Mouse (Mus musculus) midbrain, embryonic 15.5 days (tissue): Measurements from ENCODE around the gene Katnal1. TPM values are rescaled to one million over a fixed set of nuclear protein-coding genes. Genes with fewer than 3 reads are reported as not detected.

Source experiments
- ATAC-seq: fragments of 200-750 bp; cut with Nextera tagmentation; replicated peaks from 2 replicates; pipeline ENCODE4 v1.8.0; 2017; ENCODE audit warnings: moderate TSS enrichment
- H3K27ac ChIP-seq: fragments of 300-500 bp; sonication (generic); 2 replicates; pipeline ENCODE4 v1.5.1; 2015; ENCODE audit warnings: mild to moderate bottlenecking, inconsistent platforms
- H3K27me3 ChIP-seq: fragments of 300-500 bp; sonication (generic); replicated peaks from 2 replicates; pipeline ENCODE4 v1.6.1; 2015; ENCODE audit warnings: inconsistent platforms
- H3K36me3 ChIP-seq: fragments of 300-500 bp; sonication (generic); replicated peaks from 2 replicates; pipeline ENCODE4 v1.6.1; 2015; ENCODE audit warnings: inconsistent platforms
- H3K4me1 ChIP-seq: fragments of 300-500 bp; sonication (generic); 2 replicates; pipeline ENCODE4 v1.6.1; 2015; ENCODE audit warnings: inconsistent platforms
- H3K4me2 ChIP-seq: fragments of 300-500 bp; sonication (generic); 2 replicates; pipeline ENCODE4 v1.6.1; 2015; ENCODE audit warnings: inconsistent platforms, mild to moderate bottlenecking, moderate library complexity
- H3K4me3 ChIP-seq: fragments of 300-500 bp; sonication (generic); 2 replicates; pipeline ENCODE4 v1.5.1; 2015; ENCODE audit warnings: mild to moderate bottlenecking, inconsistent platforms
- H3K9ac ChIP-seq: fragments of 300-500 bp; sonication (generic); 2 replicates; pipeline ENCODE4 v1.6.1; 2015; ENCODE audit warnings: mild to moderate bottlenecking, inconsistent platforms
- H3K9me3 ChIP-seq: fragments of 300-500 bp; sonication (generic); 2 replicates; pipeline ENCODE4 v1.6.1; 2016; ENCODE audit warnings: inconsistent platforms
- WGBS: fragments of 180-500 bp; shearing (Covaris S2); methylation state at CpG from one replicate; pipeline ENCODE4 v1.1.7; 2015; ENCODE audit warnings: mixed read lengths; 5-methylcytosine and 5-hydroxymethylcytosine counted together
- polyA plus RNA-seq: library from polyadenylated mRNA; unstranded; fragments of >200 nt; fragmentation: Nextera tagmentation; extraction: Ambion mirVana; gene quantifications from 2 replicates; pipeline ENCODE4 v1.2.1, GENCODE M21; 2015

Gene Katnal1
- polyA plus RNA-seq = 33.4 and 42.7 TPM in 2 replicates

GRCm38 (mm10) chr5:148929116-148929449 is at the start of gene Katnal1:
Gene Katnal1, minus strand, starts transcription at chr5:148929320.
- Histone ChIP-seq H3K4me3 (peak within 1 kb of the TSS; percentile 68), H3K4me1 (peaks cover 18% of the 10 kb centered on the region), H3K4me2 (peak within 1 kb of the TSS; percentile 65), H3K27me3 (no peaks in the 10 kb centered on the region), H3K9me3 (no peaks in the 10 kb centered on the region), H3K27ac (peak within 1 kb of the TSS; percentile 97), H3K36me3 (0 out of 2 replicates have a peak, but pooled peaks cover 8% of the 10 kb centered on the region), H3K9ac (peak within 1 kb of the TSS; percentile 72)
- WGBS = 1% methylated on average over 16 of the region's 16 CpGs
- no peak; the same call in 1 of the 2 replicates for ATAC-seq

- H3K27me3 ChIP-seq = no peaks in the 10 kb centered on the region
- no peak overlapping the region for H3K9ac ChIP-seq
- no peak overlapping the region for H3K4me2 ChIP-seq
- WGBS = 65% methylated on average over 18 of the region's 18 CpGs
- peaks cover 3% of the 10 kb centered on the region; the same call in 1 of the 2 replicates for H3K4me1 ChIP-seq
- no peaks in the 10 kb centered on the region for H3K9me3 ChIP-seq
- H3K27ac ChIP-seq = no peak overlapping the region
- no peaks in the 10 kb centered on the region for H3K36me3 ChIP-seq
- no peak overlapping the region for H3K4me3 ChIP-seq
- no peak for ATAC-seq
Measured at GRCm38 (mm10) chr5:148978458-148979165, 49.5 kb upstream of the Katnal1 start.

- no peaks in the 10 kb centered on the region for H3K36me3 ChIP-seq
- no peak overlapping the region for H3K9ac ChIP-seq
- no peak for ATAC-seq
- no peak overlapping the region for H3K4me3 ChIP-seq
- no peaks in the 10 kb centered on the region for H3K9me3 ChIP-seq
- H3K27me3 ChIP-seq = no peaks in the 10 kb centered on the region
- H3K4me1 ChIP-seq = peaks cover 8% of the 10 kb centered on the region
- no peak overlapping the region for H3K4me2 ChIP-seq
- WGBS = 26% methylated on average over 14 of the region's 14 CpGs
- H3K27ac ChIP-seq = peak overlapping the region; percentile 35; the same call in 1 of the 2 replicates
Measured at GRCm38 (mm10) chr5:148977698-148978457, 48.8 kb upstream of the Katnal1 start.

- Histone ChIP-seq H3K36me3 (no peaks in the 10 kb centered on the region), H3K27me3 (no peaks in the 10 kb centered on the region), H3K4me1 (peaks cover 9% of the 10 kb centered on the region), H3K9ac (no peak overlapping the region), H3K27ac (no peak overlapping the region), H3K9me3 (no peaks in the 10 kb centered on the region), H3K4me2 (no peak overlapping the region), H3K4me3 (no peak overlapping the region)
- 92% methylated on average over 8 of the region's 8 CpGs for WGBS
- ATAC-seq = no peak
Measured at GRCm38 (mm10) chr5:148976876-148977275, 47.8 kb upstream of the Katnal1 start.

- no peak overlapping the region for H3K9ac ChIP-seq
- peaks cover 9% of the 10 kb centered on the region for H3K4me1 ChIP-seq
- no peaks in the 10 kb centered on the region; the same call in 1 of the 2 replicates for H3K27me3 ChIP-seq
- ATAC-seq = no peak
- no peaks in the 10 kb centered on the region for H3K9me3 ChIP-seq
- no peaks in the 10 kb centered on the region for H3K36me3 ChIP-seq
- no peak overlapping the region for H3K4me3 ChIP-seq
- H3K27ac ChIP-seq = no peak overlapping the region
- H3K4me2 ChIP-seq = no peak overlapping the region
- WGBS = 92% methylated on average over 12 of the region's 12 CpGs
Measured at GRCm38 (mm10) chr5:148975035-148975434, 45.9 kb upstream of the Katnal1 start.

GRCm38 (mm10) chr5:148973019-148973668 is 44.0 kb upstream of the Katnal1 start:
- no peak overlapping the region for H3K4me2 ChIP-seq
- no peak overlapping the region for H3K27ac ChIP-seq
- no peaks in the 10 kb centered on the region; the same call in 1 of the 2 replicates for H3K27me3 ChIP-seq
- H3K9me3 ChIP-seq = no peaks in the 10 kb centered on the region
- peaks cover 6% of the 10 kb centered on the region for H3K4me1 ChIP-seq
- 6% methylated on average over 6 of the region's 6 CpGs for WGBS
- ATAC-seq = peak; percentile 35; the same call in 1 of the 2 replicates
- H3K4me3 ChIP-seq = no peak overlapping the region
- H3K36me3 ChIP-seq = no peaks in the 10 kb centered on the region
- H3K9ac ChIP-seq = no peak overlapping the region

GRCm38 (mm10) chr5:148972167-148972566 is 43.0 kb upstream of the Katnal1 start:
- Histone ChIP-seq H3K4me1 (peaks cover 6% of the 10 kb centered on the region), H3K4me2 (no peak overlapping the region), H3K4me3 (no peak overlapping the region), H3K9me3 (no peaks in the 10 kb centered on the region), H3K36me3 (no peaks in the 10 kb centered on the region), H3K27me3 (no peaks in the 10 kb centered on the region; the same call in 1 of the 2 replicates), H3K27ac (no peak overlapping the region), H3K9ac (no peak overlapping the region)
- no peak for ATAC-seq
- 89% methylated on average over 8 of the region's 8 CpGs for WGBS

- Histone ChIP-seq H3K4me1 (peaks cover 24% of the 10 kb centered on the region), H3K9ac (no peak overlapping the region), H3K27me3 (no peaks in the 10 kb centered on the region; the same call in 1 of the 2 replicates), H3K27ac (no peak overlapping the region), H3K36me3 (no peaks in the 10 kb centered on the region), H3K4me2 (no peak overlapping the region), H3K4me3 (no peak overlapping the region), H3K9me3 (no peaks in the 10 kb centered on the region)
- 70% methylated on average over 9 of the region's 9 CpGs for WGBS
- ATAC-seq = no peak
Measured at GRCm38 (mm10) chr5:148969648-148970047, 40.5 kb upstream of the Katnal1 start.

GRCm38 (mm10) chr5:148968958-148969576 is 39.9 kb upstream of the Katnal1 start:
- H3K36me3 ChIP-seq = no peaks in the 10 kb centered on the region
- no peaks in the 10 kb centered on the region; the same call in 1 of the 2 replicates for H3K27me3 ChIP-seq
- H3K27ac ChIP-seq = no peak overlapping the region
- no peak overlapping the region for H3K4me2 ChIP-seq
- H3K4me1 ChIP-seq = peaks cover 24% of the 10 kb centered on the region
- 80% methylated on average over 7 of the region's 7 CpGs for WGBS
- no peaks in the 10 kb centered on the region for H3K9me3 ChIP-seq
- no peak overlapping the region for H3K4me3 ChIP-seq
- no peak for ATAC-seq
- H3K9ac ChIP-seq = no peak overlapping the region

GRCm38 (mm10) chr5:148968179-148968578 is 39.1 kb upstream of the Katnal1 start:
- Histone ChIP-seq H3K4me1 (peaks cover 22% of the 10 kb centered on the region), H3K36me3 (no peaks in the 10 kb centered on the region), H3K27ac (no peak overlapping the region), H3K4me2 (no peak overlapping the region), H3K27me3 (no peaks in the 10 kb centered on the region; the same call in 1 of the 2 replicates), H3K4me3 (no peak overlapping the region), H3K9ac (no peak overlapping the region), H3K9me3 (no peaks in the 10 kb centered on the region)
- WGBS = 75% methylated on average over 5 of the region's 5 CpGs
- no peak for ATAC-seq

GRCm38 (mm10) chr5:148966395-148966794 is 37.3 kb upstream of the Katnal1 start:
- H3K4me1 ChIP-seq = peaks cover 18% of the 10 kb centered on the region
- WGBS = 56% methylated on average over 6 of the region's 6 CpGs
- ATAC-seq = no peak
- H3K27ac ChIP-seq = peak overlapping the region; percentile 59
- H3K9me3 ChIP-seq = no peaks in the 10 kb centered on the region
- no peaks in the 10 kb centered on the region for H3K36me3 ChIP-seq
- no peak overlapping the region for H3K4me2 ChIP-seq
- H3K4me3 ChIP-seq = no peak overlapping the region
- H3K9ac ChIP-seq = no peak overlapping the region
- H3K27me3 ChIP-seq = no peaks in the 10 kb centered on the region; the same call in 1 of the 2 replicates
